Mouse (Mus musculus): ENCODE measurements around the gene Zranb3.

GRCm38 (mm10) chr1:127963326-127963725 lies 139.5 kb downstream of the Zranb3 start:
- TF ChIP-seq CTCF (IDR thresholded peaks at IDR 0.05; ENCODE audit: insufficient read depth, low read depth, low read length), result no peak
- TF ChIP-seq POLR2A (IDR thresholded peaks at IDR 0.05; ENCODE audit: insufficient read depth, low read depth, low read length), result no peak

Measured in olfactory bulb, adult 2 months (tissue).